Mouse (Mus musculus) CH12.LX (cell line): ENCODE results near the gene Eya4. TPM values are rescaled to one million over a fixed set of nuclear protein-coding genes. Genes with fewer than 3 reads are reported as not detected.

Source experiments
- DNase-seq: peaks from one replicate; pipeline ENCODE4 v3.0.0-alpha.2; 2013; ENCODE audit errors: extremely low read depth
- H3K27ac ChIP-seq: 2 replicates; pipeline ENCODE4 v1.5.1; 2012; ENCODE audit warnings: low read depth, mild to moderate bottlenecking, control low read depth, moderate library complexity; ENCODE audit not compliant: insufficient read depth
- H3K27me3 ChIP-seq: replicated peaks from 2 replicates; pipeline ENCODE3; 2012; ENCODE audit warnings: inconsistent platforms
- H3K36me3 ChIP-seq, 2 experiments: replicated peaks in 1 of 2; 2 replicates each; pipeline versions ENCODE3 to v1.6.1; 2012; ENCODE audit warnings: inconsistent platforms in 1 of 2, low read length in 1 of 2, mild to moderate bottlenecking in 1 of 2, mixed read lengths in 1 of 2, moderate library complexity in 1 of 2; ENCODE audit not compliant: control insufficient read depth in 1 of 2, insufficient read depth in 1 of 2
- H3K4me1 ChIP-seq, 2 experiments: 2 replicates each; pipeline ENCODE4 v1.6.1; 2012; ENCODE audit warnings: inconsistent platforms in 1 of 2, moderate library complexity in 1 of 2; ENCODE audit not compliant: insufficient read depth in 2 of 2, control insufficient read depth in 1 of 2
- H3K4me2 ChIP-seq: 2 replicates; pipeline ENCODE4 v1.6.1; 2012; ENCODE audit warnings: low read depth, mild to moderate bottlenecking, control low read depth; ENCODE audit not compliant: poor library complexity, insufficient read depth, severe bottlenecking
- H3K4me3 ChIP-seq, 3 experiments: fragments of 150-350 bp in 1 of 3; sonication (generic) in 1 of 3; replicated peaks in 1 of 3; 2 replicates each; pipeline versions ENCODE3 to v1.5.1; 2011 to 2012; ENCODE audit warnings: low read depth in 2 of 3, low read length in 2 of 3, mild to moderate bottlenecking in 2 of 3, moderate library complexity in 2 of 3, control low read depth in 1 of 3, improper control_type of control experiment in 1 of 3, inconsistent platforms in 1 of 3, mixed read lengths in 1 of 3; ENCODE audit not compliant: poor library complexity in 1 of 3
- H3K79me2 ChIP-seq: replicated peaks from 2 replicates; pipeline ENCODE4 v1.6.1; 2012; ENCODE audit warnings: mild to moderate bottlenecking, moderate library complexity; ENCODE audit not compliant: control insufficient read depth, poor library complexity, insufficient read depth, severe bottlenecking; ENCODE audit errors: extremely low read depth
- H3K9ac ChIP-seq: 2 replicates; pipeline ENCODE4 v1.6.1; 2012; ENCODE audit warnings: low read depth, mild to moderate bottlenecking, control low read depth, moderate library complexity; ENCODE audit not compliant: insufficient read depth
- H3K9me3 ChIP-seq: replicated peaks from 2 replicates; pipeline ENCODE3; 2012; ENCODE audit warnings: low read length, inconsistent platforms, mixed read lengths
- BHLHE40 ChIP-seq: IDR thresholded peaks from 2 replicates; pipeline ENCODE4 v1.6.1; 2011; ENCODE audit warnings: mild to moderate bottlenecking, low read depth, low read length, improper control_type of control experiment
- CHD1 ChIP-seq: IDR thresholded peaks from 2 replicates; pipeline ENCODE4 v1.6.1; 2012; ENCODE audit warnings: low read depth, low read length, improper control_type of control experiment, inconsistent platforms
- CHD2 ChIP-seq: IDR thresholded peaks from 2 replicates; pipeline ENCODE4 v1.6.1; 2011; ENCODE audit warnings: low read length, improper control_type of control experiment
- CTCF ChIP-seq, 2 experiments: IDR thresholded peaks in 1 of 2; conservative IDR thresholded peaks in 1 of 2; 2 replicates each; pipeline ENCODE4 v1.5.1; 2011 to 2012; ENCODE audit warnings: low read depth in 2 of 2, low read length in 2 of 2, improper control_type of control experiment in 1 of 2, inconsistent platforms in 1 of 2, mild to moderate bottlenecking in 1 of 2, moderate library complexity in 1 of 2
- E2F4 ChIP-seq: IDR thresholded peaks from 2 replicates; pipeline ENCODE4 v1.6.1; 2011; ENCODE audit warnings: low read depth, low read length, improper control_type of control experiment; ENCODE audit not compliant: insufficient replicate concordance
- ELF1 ChIP-seq: IDR thresholded peaks from 2 replicates; pipeline ENCODE4 v1.6.1; 2014; ENCODE audit warnings: low read depth, mild to moderate bottlenecking, inconsistent platforms, low read length, improper control_type of control experiment
- EP300 ChIP-seq: IDR thresholded peaks from 2 replicates; pipeline ENCODE4 v1.6.1; 2011; ENCODE audit warnings: low read length, improper control_type of control experiment
- ETS1 ChIP-seq: conservative IDR thresholded peaks from 2 replicates; pipeline ENCODE4 v1.6.1; 2012; ENCODE audit warnings: low read depth, mild to moderate bottlenecking, inconsistent platforms, low read length, improper control_type of control experiment, moderate library complexity
- HCFC1 ChIP-seq: IDR thresholded peaks from 2 replicates; pipeline ENCODE4 v1.6.1; 2012; ENCODE audit warnings: low read depth, mild to moderate bottlenecking, inconsistent platforms, low read length, improper control_type of control experiment
- JUND ChIP-seq: conservative IDR thresholded peaks from 2 replicates; pipeline ENCODE4 v1.6.1; 2011; ENCODE audit warnings: low read depth, low read length, improper control_type of control experiment
- MAFK ChIP-seq: IDR thresholded peaks from 2 replicates; pipeline ENCODE4 v1.6.1; 2011; ENCODE audit warnings: low read length, improper control_type of control experiment; ENCODE audit not compliant: insufficient replicate concordance
- MEF2A ChIP-seq: IDR thresholded peaks from 2 replicates; pipeline ENCODE4 v1.6.1; 2014; ENCODE audit warnings: low read depth, mild to moderate bottlenecking, inconsistent platforms, low read length, improper control_type of control experiment, borderline replicate concordance
- MXI1 ChIP-seq: IDR thresholded peaks from 2 replicates; pipeline ENCODE4 v1.6.1; 2011; ENCODE audit warnings: mild to moderate bottlenecking, low read depth, low read length, improper control_type of control experiment
- MYC ChIP-seq: IDR thresholded peaks from 2 replicates; pipeline ENCODE4 v1.6.1; 2011; ENCODE audit warnings: low read depth, mild to moderate bottlenecking, improper control_type of control experiment, low read length
- NELFE ChIP-seq: IDR thresholded peaks from 2 replicates; pipeline ENCODE4 v1.6.1; 2011; ENCODE audit warnings: low read depth, low read length, improper control_type of control experiment
- NRF1 ChIP-seq: IDR thresholded peaks from 2 replicates; pipeline ENCODE4 v1.6.1; 2014; ENCODE audit warnings: low read depth, mild to moderate bottlenecking, inconsistent platforms, low read length, improper control_type of control experiment, moderate library complexity
- PAX5 ChIP-seq: IDR thresholded peaks from 2 replicates; pipeline ENCODE4 v1.6.1; 2012; ENCODE audit warnings: low read length, inconsistent platforms, mixed read lengths
- POLR2AphosphoS2 ChIP-seq: IDR thresholded peaks from 2 replicates; pipeline ENCODE4 v1.6.1; 2011; ENCODE audit warnings: low read depth, low read length, improper control_type of control experiment
- RAD21 ChIP-seq: IDR thresholded peaks from 2 replicates; pipeline ENCODE4 v1.6.1; 2011; ENCODE audit warnings: low read depth, mild to moderate bottlenecking, low read length, improper control_type of control experiment, moderate library complexity
- SMC3 ChIP-seq: IDR thresholded peaks from 2 replicates; pipeline ENCODE4 v1.6.1; 2011; ENCODE audit warnings: low read depth, low read length, improper control_type of control experiment
- TBP ChIP-seq: conservative IDR thresholded peaks from 2 replicates; pipeline ENCODE4 v1.6.1; 2011; ENCODE audit warnings: low read depth, low read length, improper control_type of control experiment
- TCF12 ChIP-seq: IDR thresholded peaks from 2 replicates; pipeline ENCODE4 v1.6.1; 2014; ENCODE audit warnings: low read depth, mild to moderate bottlenecking, inconsistent platforms, low read length, improper control_type of control experiment
- USF1 ChIP-seq: IDR thresholded peaks from 2 replicates; pipeline ENCODE4 v1.6.1; 2014; ENCODE audit warnings: low read depth, mild to moderate bottlenecking, inconsistent platforms, low read length, improper control_type of control experiment
- ZKSCAN1 ChIP-seq: IDR thresholded peaks from 2 replicates; pipeline ENCODE4 v1.6.1; 2012; ENCODE audit warnings: low read depth, inconsistent platforms, low read length, improper control_type of control experiment, borderline replicate concordance
- ZMIZ1 ChIP-seq: IDR thresholded peaks from 2 replicates; pipeline ENCODE4 v1.6.1; 2012; ENCODE audit warnings: low read depth, mild to moderate bottlenecking, inconsistent platforms, low read length, improper control_type of control experiment
- ZNF384 ChIP-seq: IDR thresholded peaks from 2 replicates; pipeline ENCODE4 v1.6.1; 2012; ENCODE audit warnings: low read depth, low read length, improper control_type of control experiment, inconsistent platforms
- dilution Hi-C: fragments of 300-500 bp; cut with MboI; formaldehyde crosslinking; loops from 2 replicates; pipeline ENCODE4 v1.14.3; 2020; ENCODE audit warnings: low sequenced_read_pairs; ENCODE audit not compliant: extremely low pct_unique_long_range_greater_than_20kb, extremely low pct_ligation_motif_present
- in situ Hi-C: fragments of 300-500 bp; cut with MboI; formaldehyde crosslinking; loops from 3 replicates; pipeline ENCODE4 v1.14.3; 2019; ENCODE audit warnings: low sequenced_read_pairs, low pct_ligation_motif_present, low pct_unique_long_range_greater_than_20kb, mixed read lengths
- polyA plus RNA-seq: library from polyadenylated mRNA; unstranded; fragments of >175 nt; gene quantifications from 2 replicates; pipeline ENCODE4 v1.2.1, GENCODE M21; 2012; ENCODE audit warnings: low read depth; ENCODE audit not compliant: insufficient read length
- total RNA-seq, 2 experiments: library from RNA; depleted of rRNA; stranded (reverse); fragments of 300-350 nt in 1 of 2; fragments of >200 nt in 1 of 2; gene quantifications; 2 replicates each; pipeline ENCODE4 v1.2.3; 2012 to 2014

Eya4 gene
- total and polyA plus RNA-seq, 3 experiments, result 0.05 to 0.10 TPM; not detected in 1

DNA sequence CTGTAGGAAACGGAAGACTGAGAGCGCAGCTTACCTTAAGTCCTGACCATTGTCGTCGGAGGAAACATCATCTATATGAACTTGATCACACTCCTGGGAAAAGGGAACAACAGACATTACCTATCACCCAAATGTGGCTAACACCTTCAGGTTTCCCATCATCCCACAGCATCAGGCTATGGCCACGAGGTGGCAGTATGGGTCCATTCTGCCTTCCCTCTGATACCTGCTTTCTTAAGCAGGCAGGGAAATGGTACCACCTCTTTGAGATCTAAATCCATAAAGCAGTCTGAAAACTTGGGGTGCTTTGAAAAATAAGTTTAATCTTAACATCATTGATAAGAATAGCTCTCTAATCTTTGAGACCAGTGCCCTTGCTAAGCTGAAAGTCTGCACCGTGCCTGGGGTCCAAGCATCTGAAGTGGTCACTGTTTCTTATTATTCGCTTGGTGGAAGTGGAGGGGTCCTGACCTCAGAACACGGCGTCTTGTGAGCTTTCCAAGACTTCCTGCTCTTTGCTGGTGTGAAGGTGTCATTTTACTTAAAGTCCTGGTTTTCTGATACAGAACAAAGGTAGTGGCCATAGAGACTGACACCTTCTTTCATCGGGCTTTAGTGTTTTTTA lies 233.7 kb downstream of the Eya4 start (continued):
- TF ChIP-seq USF1 (no peak), ETS1 (no peak), ELF1 (no peak), NRF1 (no peak), ZNF384 (no peak), E2F4 (no peak), CHD1 (no peak), PAX5 (no peak)

- H3K27me3 ChIP-seq, result no peaks in the 10 kb centered on the region
- in situ Hi-C loops, result no loop called here
- H3K36me3 ChIP-seq, result no peaks in the 10 kb centered on the region
- no peak overlapping the region for H3K4me3 ChIP-seq
- no peaks in the 10 kb centered on the region for H3K4me1 ChIP-seq
- no peak for TF ChIP-seq MXI1
- TF ChIP-seq HCFC1, result no peak
- no peak for TF ChIP-seq TBP
- TF ChIP-seq, all 38 proteins: peak for 0
- no peak for DNase-seq
- Histone ChIP-seq H3K27ac (no peak overlapping the region), H3K9ac (no peak overlapping the region), H3K4me2 (no peak overlapping the region), H3K79me2 (no peaks in the 10 kb centered on the region), H3K9me3 (no peaks in the 10 kb centered on the region)
- dilution Hi-C loops, result no loop called here
Observed at GRCm38 (mm10) chr10:23116063-23116462, 234.5 kb downstream of the Eya4 start.

GRCm38 (mm10) chr10:23115321-23115720 lies 235.3 kb downstream of the Eya4 start:
- H3K36me3 ChIP-seq, result no peaks in the 10 kb centered on the region
- H3K9me3 ChIP-seq, result no peaks in the 10 kb centered on the region
- TF ChIP-seq RAD21 (no peak), NELFE (no peak), TCF12 (no peak), MYC (no peak), SMC3 (no peak), POLR2AphosphoS2 (no peak), MAFK (no peak), JUND (no peak), PAX5 (no peak), BHLHE40 (no peak), HCFC1 (no peak), ZKSCAN1 (no peak), CHD2 (no peak), EP300 (no peak), CTCF (conservative IDR thresholded peaks at IDR 0.05 in 1 of 2, IDR thresholded peaks at IDR 0.05 in 1 of 2; ENCODE audit: low read depth in 2 of 2, low read length in 2 of 2) (no peak), CHD1 (no peak), MEF2A (no peak), ZMIZ1 (no peak)
- H3K4me1 ChIP-seq, result no peaks in the 10 kb centered on the region
- no peaks in the 10 kb centered on the region for H3K27me3 ChIP-seq
- no peak overlapping the region for H3K9ac ChIP-seq
- no peaks in the 10 kb centered on the region for H3K79me2 ChIP-seq
- H3K4me2 ChIP-seq, result no peak overlapping the region
- H3K27ac ChIP-seq, result no peak overlapping the region
- in situ Hi-C loops (no loop called here), dilution Hi-C loops (no loop called here)
- DNase-seq, result no peak
- no peak overlapping the region for H3K4me3 ChIP-seq
